Mouse (Mus musculus) megakaryocyte, embryonic 14.5 days (primary cell): ENCODE results near the gene Olfr657. TPM values are rescaled to one million over a fixed set of nuclear protein-coding genes. Genes with fewer than 3 reads are reported as not detected.
A peak's percentile ranks its signal among the peaks of the same experiment; 100 is the strongest.

Experiments used
- H3K27me3 ChIP-seq: replicated peaks from 2 replicates; pipeline ENCODE3; 2012; ENCODE audit warnings: inconsistent platforms
- H3K36me3 ChIP-seq: replicated peaks from 2 replicates; pipeline ENCODE3; 2012; ENCODE audit warnings: low read length, inconsistent platforms, mixed read lengths
- H3K4me1 ChIP-seq: 2 replicates; pipeline ENCODE4 v1.6.1; 2012; ENCODE audit warnings: inconsistent platforms
- H3K4me3 ChIP-seq: replicated peaks from 2 replicates; pipeline ENCODE3; 2012; ENCODE audit warnings: moderate library complexity, mild to moderate bottlenecking, inconsistent platforms
- H3K9me3 ChIP-seq: 2 replicates; pipeline ENCODE4 v1.6.1; 2012; ENCODE audit warnings: inconsistent platforms
- FLI1 ChIP-seq: IDR thresholded peaks from 2 replicates; pipeline ENCODE4 v1.6.1; 2012; ENCODE audit warnings: low read length, inconsistent platforms, mixed read lengths
- GATA1 ChIP-seq: IDR thresholded peaks from 3 replicates; pipeline ENCODE4 v1.6.1; 2012; ENCODE audit warnings: mixed read lengths, low read length, inconsistent platforms, borderline replicate concordance
- polyA plus RNA-seq: library from polyadenylated mRNA; stranded (reverse); fragments of >175 nt; gene quantifications from 2 replicates; pipeline ENCODE4 v1.2.3, GENCODE M21; 2012; ENCODE audit warnings: low replicate concordance; ENCODE audit not compliant: insufficient read depth

Olfr657 gene
- polyA plus RNA-seq, 1 experiment = not detected

GRCm38 (mm10) chr7:104646841-104647482 lies 22.4 kb downstream of the Olfr657 start, which contains the start of gene Olfr658:
Olfr658 (minus strand) TSS chr7:104647305.
- no peaks in the 10 kb centered on the region for H3K36me3 ChIP-seq
- peak within 1 kb of the TSS; percentile 88 for H3K4me3 ChIP-seq
- TF ChIP-seq FLI1 (no peak), GATA1 (no peak)
- no peaks in the 10 kb centered on the region for H3K27me3 ChIP-seq
- H3K9me3 ChIP-seq = no peaks in the 10 kb centered on the region
- H3K4me1 ChIP-seq = peaks cover 5% of the 10 kb centered on the region; the same call in 1 of the 2 replicates

- H3K9me3 ChIP-seq = no peaks in the 10 kb centered on the region
- TF ChIP-seq FLI1 (no peak), GATA1 (no peak)
Measured at GRCm38 (mm10) chr7:104666453-104666852, 41.9 kb downstream of the Olfr657 start, which contains the start of gene Olfr659. Olfr659 (plus strand) TSS chr7:104666753.

GRCm38 (mm10) chr7:104686201-104686600 lies 61.6 kb downstream of the Olfr657 start, which contains the start of gene Olfr661:
Olfr661 (plus strand) TSS chr7:104686501.
- H3K36me3 ChIP-seq = no peaks in the 10 kb centered on the region
- H3K27me3 ChIP-seq = no peaks in the 10 kb centered on the region
- TF ChIP-seq GATA1 = no peak
- TF ChIP-seq FLI1 = no peak
- H3K9me3 ChIP-seq = no peaks in the 10 kb centered on the region
- H3K4me1 ChIP-seq = no peaks in the 10 kb centered on the region
- no peak within 1 kb of the TSS for H3K4me3 ChIP-seq

More at GRCm38 (mm10) chr7:104666453-104666852, 41.9 kb downstream of the Olfr657 start, which contains the start of gene Olfr659:
- H3K4me3 ChIP-seq = no peak within 1 kb of the TSS
- no peaks in the 10 kb centered on the region for H3K4me1 ChIP-seq
- no peaks in the 10 kb centered on the region for H3K27me3 ChIP-seq
- H3K36me3 ChIP-seq = no peaks in the 10 kb centered on the region

Other genes starting within 250 kb of the Olfr657 start
- gene Trim30c, start 224.0 kb upstream of the Olfr657 start, polyA plus RNA-seq = not detected in 2 replicates
- 0.81 TPM in 1 of 2 replicates, not detected in the other for gene Trim30a, start 159.6 kb upstream of the Olfr657 start, polyA plus RNA-seq
- gene Trim30d, start 116.9 kb upstream of the Olfr657 start, polyA plus RNA-seq = 0.09 TPM in 1 of 2 replicates, not detected in the other
- gene Olfr651, start 74.7 kb upstream of the Olfr657 start, polyA plus RNA-seq = not detected in 2 replicates
- gene Olfr652, start 63.9 kb upstream of the Olfr657 start, polyA plus RNA-seq = not detected in 2 replicates
- not detected in 2 replicates for gene Olfr653, start 47.5 kb upstream of the Olfr657 start, polyA plus RNA-seq
- not detected in 2 replicates for gene Olfr654, start 37.8 kb upstream of the Olfr657 start, polyA plus RNA-seq
- gene Olfr655, start 23.0 kb upstream of the Olfr657 start, polyA plus RNA-seq = not detected in 2 replicates
- gene Olfr656, start 10.8 kb upstream of the Olfr657 start, polyA plus RNA-seq = not detected in 2 replicates
- gene Olfr658, start 22.5 kb downstream of the Olfr657 start, polyA plus RNA-seq = not detected in 2 replicates
- gene Olfr659, start 42.0 kb downstream of the Olfr657 start, polyA plus RNA-seq = not detected in 2 replicates
- not detected in 2 replicates for gene Olfr661, start 61.7 kb downstream of the Olfr657 start, polyA plus RNA-seq
- gene Usp17le, start 152.7 kb downstream of the Olfr657 start, polyA plus RNA-seq = not detected in 2 replicates
- not detected in 2 replicates for gene Usp17lb, start 217.8 kb downstream of the Olfr657 start, polyA plus RNA-seq
- not detected in 2 replicates for gene Usp17la, start 232.2 kb downstream of the Olfr657 start, polyA plus RNA-seq